Mouse (Mus musculus): ENCODE data around the gene Ikzf5. TPM values are rescaled to one million over a fixed set of nuclear protein-coding genes. Genes with fewer than 3 reads are reported as not detected.

Gene Ikzf5
- total and polyA plus RNA-seq, 3 experiments: 10.1 to 59.1 (median 24.1) TPM

- DNase-seq (ENCODE audit: low spot score): peak; percentile 56
- Histone ChIP-seq H3K27me3 (ENCODE audit: insufficient read depth, low read length) (peaks cover 4% of the 10 kb centered on the region; the same call in 1 of the 2 replicates), H3K36me3 (replicated peaks) (peaks cover 28% of the 10 kb centered on the region), H3K9me3 (replicated peaks) (no peaks in the 10 kb centered on the region), H3K4me1 (ENCODE audit: insufficient read depth, low read depth, low read length) (peaks cover 15% of the 10 kb centered on the region), H3K4me3 (ENCODE audit: low read depth, low read length) (peak overlapping the region; percentile 97)
- ATAC-seq (ENCODE audit: extremely low read depth, insufficient number of reproducible peaks, low FRiP score, poor library complexity, severe bottlenecking): no peak
- TF ChIP-seq GATA1 (IDR thresholded peaks at IDR 0.05; ENCODE audit: borderline replicate concordance, low read length) (no peak), GATA2 (IDR thresholded peaks at IDR 0.05; ENCODE audit: borderline replicate concordance, low read depth, low read length) (no peak), POLR2AphosphoS5 (IDR thresholded peaks at IDR 0.05; ENCODE audit: insufficient replicate concordance, low read depth, low read length) (no peak), CTCF (IDR thresholded peaks at IDR 0.05; ENCODE audit: low read depth, low read length) (no peak), TAL1 (conservative IDR thresholded peaks at IDR 0.05; ENCODE audit: low read depth, low read length) (no peak)
Measured at GRCm38 (mm10) chr7:131362269-131362614, 48.1 kb downstream of the Ikzf5 start.

DNA sequence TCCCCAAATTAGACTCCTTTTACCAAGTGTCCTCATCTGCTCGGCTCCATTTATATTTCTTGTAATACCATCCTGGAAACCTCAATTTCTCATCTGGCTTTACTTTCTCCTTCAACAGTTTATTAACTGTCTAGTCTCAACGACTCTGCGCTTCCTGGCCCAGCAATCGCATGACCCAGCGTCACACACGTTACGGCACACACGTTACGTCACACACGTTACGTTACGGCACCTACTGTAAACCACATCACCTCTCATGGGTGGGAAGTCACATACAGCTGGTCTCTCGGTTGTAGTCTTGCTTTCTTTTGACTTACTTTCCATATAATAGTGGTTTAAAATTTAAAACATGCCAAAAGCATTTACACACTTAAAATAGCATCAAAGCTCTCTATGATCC lies 54.2 kb downstream of the Ikzf5 start:
- no peak overlapping the region for H3K4me3 ChIP-seq (ENCODE audit: low read depth, low read length)
- no peaks in the 10 kb centered on the region for H3K9me3 ChIP-seq (replicated peaks)
- H3K36me3 ChIP-seq (replicated peaks): peaks cover 74% of the 10 kb centered on the region
- no peak for DNase-seq (ENCODE audit: low spot score)
- peaks cover 3% of the 10 kb centered on the region for H3K4me1 ChIP-seq (ENCODE audit: insufficient read depth, low read depth, low read length)
- no peak for ATAC-seq (ENCODE audit: extremely low read depth, insufficient number of reproducible peaks, low FRiP score, poor library complexity, severe bottlenecking)
- H3K27me3 ChIP-seq (ENCODE audit: insufficient read depth, low read length): no peaks in the 10 kb centered on the region
- TF ChIP-seq CTCF (IDR thresholded peaks at IDR 0.05; ENCODE audit: low read depth, low read length) (no peak), GATA1 (IDR thresholded peaks at IDR 0.05; ENCODE audit: borderline replicate concordance, low read length) (no peak), TAL1 (conservative IDR thresholded peaks at IDR 0.05; ENCODE audit: low read depth, low read length) (no peak), POLR2AphosphoS5 (IDR thresholded peaks at IDR 0.05; ENCODE audit: insufficient replicate concordance, low read depth, low read length) (no peak), GATA2 (IDR thresholded peaks at IDR 0.05; ENCODE audit: borderline replicate concordance, low read depth, low read length) (no peak)

DNA sequence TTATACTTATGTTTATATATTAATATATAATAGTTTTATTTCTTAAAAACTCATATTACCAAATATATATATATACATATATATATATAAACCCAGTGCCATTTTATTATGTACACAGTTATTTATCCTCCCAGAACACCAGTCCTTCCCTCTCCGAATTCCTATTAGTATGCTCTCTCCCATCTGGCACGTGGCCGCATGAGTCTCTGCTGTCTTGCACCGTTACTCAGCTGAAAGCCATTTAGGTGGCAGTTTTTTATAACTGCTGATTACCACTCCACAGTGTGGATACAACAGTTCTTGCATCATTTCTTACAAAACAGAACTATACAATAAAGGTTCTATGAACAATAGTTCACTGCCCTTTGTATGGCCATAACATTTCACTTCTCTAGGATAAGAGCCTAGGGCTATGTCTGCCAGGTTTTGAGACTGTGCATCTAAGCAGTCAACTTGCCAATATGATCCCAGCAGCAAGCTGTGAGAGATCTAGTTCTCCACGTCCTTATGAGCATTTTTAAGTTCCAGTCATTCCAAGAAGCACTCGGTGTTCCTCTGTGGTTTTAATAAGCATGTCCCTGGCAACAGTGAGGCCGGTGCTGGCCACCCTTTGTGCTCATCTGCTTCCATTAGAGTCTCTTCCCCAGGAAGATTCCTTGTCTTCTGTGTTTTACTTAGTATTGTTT lies 64.3 kb downstream of the Ikzf5 start:
- TF ChIP-seq TAL1 (conservative IDR thresholded peaks at IDR 0.05; ENCODE audit: low read depth, low read length): no peak
- TF ChIP-seq POLR2AphosphoS5 (IDR thresholded peaks at IDR 0.05; ENCODE audit: insufficient replicate concordance, low read depth, low read length): no peak
- no peak for TF ChIP-seq GATA1 (IDR thresholded peaks at IDR 0.05; ENCODE audit: borderline replicate concordance, low read length)
- TF ChIP-seq GATA2 (IDR thresholded peaks at IDR 0.05; ENCODE audit: borderline replicate concordance, low read depth, low read length): no peak
- H3K27me3 ChIP-seq (ENCODE audit: insufficient read depth, low read length): no peaks in the 10 kb centered on the region
- H3K36me3 ChIP-seq (replicated peaks): peaks cover 89% of the 10 kb centered on the region
- no peak for DNase-seq (ENCODE audit: low spot score)
- ATAC-seq (ENCODE audit: extremely low read depth, insufficient number of reproducible peaks, low FRiP score, poor library complexity, severe bottlenecking): no peak
- no peaks in the 10 kb centered on the region for H3K9me3 ChIP-seq (replicated peaks)
- no peak overlapping the region for H3K4me3 ChIP-seq (ENCODE audit: low read depth, low read length)
- H3K4me1 ChIP-seq (ENCODE audit: insufficient read depth, low read depth, low read length): peaks cover 5% of the 10 kb centered on the region; the same call in 1 of the 2 replicates

Other genes with a start within 250 kb of the Ikzf5 start
- not detected in 2 replicates for gene 5430419D17Rik, start 236.1 kb downstream of the Ikzf5 start, total RNA-seq (2014; fragmentation: Nextera tagmentation)
- under 0.01 and 0.05 TPM in 2 replicates for gene 5430419D17Rik, start 236.1 kb downstream of the Ikzf5 start, total RNA-seq (2017)
- not detected in 2 replicates for gene 5430419D17Rik, start 236.1 kb downstream of the Ikzf5 start, polyA plus RNA-seq (2012)
- gene Cuzd1, start 88.2 kb downstream of the Ikzf5 start, total RNA-seq (2014; fragmentation: Nextera tagmentation): not detected in 2 replicates
- 0.06 and 0.11 TPM in 2 replicates for gene Cuzd1, start 88.2 kb downstream of the Ikzf5 start, total RNA-seq (2017)
- gene Cuzd1, start 88.2 kb downstream of the Ikzf5 start, polyA plus RNA-seq (2012): not detected in 2 replicates
- gene Fam24b, start 81.0 kb downstream of the Ikzf5 start, total RNA-seq (2014; fragmentation: Nextera tagmentation): not detected in 2 replicates
- not detected in 2 replicates for gene Fam24b, start 81.0 kb downstream of the Ikzf5 start, total RNA-seq (2017)
- not detected in 2 replicates for gene Fam24b, start 81.0 kb downstream of the Ikzf5 start, polyA plus RNA-seq (2012)
- not detected in 2 replicates for gene Fam24a, start 76.7 kb downstream of the Ikzf5 start, total RNA-seq (2014; fragmentation: Nextera tagmentation)
- gene Fam24a, start 76.7 kb downstream of the Ikzf5 start, total RNA-seq (2017): not detected in 2 replicates
- not detected in 2 replicates for gene Fam24a, start 76.7 kb downstream of the Ikzf5 start, polyA plus RNA-seq (2012)
- gene 2310057M21Rik, start 47.8 kb downstream of the Ikzf5 start, total RNA-seq (2014; fragmentation: Nextera tagmentation): 17.2 and 17.8 TPM in 2 replicates
- gene 2310057M21Rik, start 47.8 kb downstream of the Ikzf5 start, total RNA-seq (2017): 8.0 and 16.0 TPM in 2 replicates
- gene 2310057M21Rik, start 47.8 kb downstream of the Ikzf5 start, polyA plus RNA-seq (2012): 13.0 and 15.2 TPM in 2 replicates
- 34.9 and 42.7 TPM in 2 replicates for gene Pstk, start 39.4 kb downstream of the Ikzf5 start, total RNA-seq (2014; fragmentation: Nextera tagmentation)
- gene Pstk, start 39.4 kb downstream of the Ikzf5 start, total RNA-seq (2017): 33.9 and 35.4 TPM in 2 replicates
- 36.3 and 44.1 TPM in 2 replicates for gene Pstk, start 39.4 kb downstream of the Ikzf5 start, polyA plus RNA-seq (2012)
- 22.5 and 35.5 TPM in 2 replicates for gene Acadsb, start 80 bp upstream of the Ikzf5 start, total RNA-seq (2014; fragmentation: Nextera tagmentation)
- gene Acadsb, start 80 bp upstream of the Ikzf5 start, total RNA-seq (2017): 40.0 and 42.7 TPM in 2 replicates
- gene Acadsb, start 80 bp upstream of the Ikzf5 start, polyA plus RNA-seq (2012): 2.6 and 2.7 TPM in 2 replicates
- not detected in 2 replicates for gene Hmx3, start 132.3 kb upstream of the Ikzf5 start, total RNA-seq (2014; fragmentation: Nextera tagmentation)
- not detected in 2 replicates for gene Hmx3, start 132.3 kb upstream of the Ikzf5 start, total RNA-seq (2017)
- not detected in 2 replicates for gene Hmx3, start 132.3 kb upstream of the Ikzf5 start, polyA plus RNA-seq (2012)
- gene Hmx2, start 138.3 kb upstream of the Ikzf5 start, total RNA-seq (2014; fragmentation: Nextera tagmentation): 0.34 and 1.1 TPM in 2 replicates
- 0.44 and 0.99 TPM in 2 replicates for gene Hmx2, start 138.3 kb upstream of the Ikzf5 start, total RNA-seq (2017)
- 3.9 and 4.8 TPM in 2 replicates for gene Hmx2, start 138.3 kb upstream of the Ikzf5 start, polyA plus RNA-seq (2012)
- 186 and 191 TPM in 2 replicates for gene Bub3, start 149.7 kb upstream of the Ikzf5 start, total RNA-seq (2014; fragmentation: Nextera tagmentation)
- 131 and 138 TPM in 2 replicates for gene Bub3, start 149.7 kb upstream of the Ikzf5 start, total RNA-seq (2017)
- 49.0 and 57.3 TPM in 2 replicates for gene Bub3, start 149.7 kb upstream of the Ikzf5 start, polyA plus RNA-seq (2012)